Mouse (Mus musculus) urinary bladder, postnatal 25 days (tissue): ENCODE data around the gene Dlg1.

Experiments
- DNase-seq: peaks from one replicate; pipeline ENCODE4 v3.0.0; 2022; ENCODE audit warnings: low spot score

Dlg1 gene

GRCm38 (mm10) chr16:31663379-31664286, at the start of gene Dlg1:
TSS of gene Dlg1 (plus strand) at chr16:31663443.
- DNase-seq = peak; percentile 79

- no peak for DNase-seq
Measured at GRCm38 (mm10) chr16:31616382-31616781, 46.9 kb upstream of the Dlg1 start.

- no peak for DNase-seq
Measured at GRCm38 (mm10) chr16:31617128-31617527, 46.1 kb upstream of the Dlg1 start.

- DNase-seq = peak; percentile 50
Measured at GRCm38 (mm10) chr16:31617823-31618371, 45.3 kb upstream of the Dlg1 start.

- no peak for DNase-seq
Measured at GRCm38 (mm10) chr16:31618671-31619070, 44.6 kb upstream of the Dlg1 start.

- DNase-seq = no peak
Measured at GRCm38 (mm10) chr16:31619675-31620335, 43.4 kb upstream of the Dlg1 start.

- DNase-seq = no peak
Measured at GRCm38 (mm10) chr16:31622356-31622755, 40.9 kb upstream of the Dlg1 start.

- DNase-seq = no peak
Measured at GRCm38 (mm10) chr16:31623136-31623535, 40.1 kb upstream of the Dlg1 start.

GRCm38 (mm10) chr16:31624749-31625148, 38.5 kb upstream of the Dlg1 start:
- DNase-seq = no peak

- no peak for DNase-seq
Measured at GRCm38 (mm10) chr16:31626331-31626730, 36.9 kb upstream of the Dlg1 start.

- DNase-seq = no peak
Measured at GRCm38 (mm10) chr16:31630381-31630780, 32.9 kb upstream of the Dlg1 start.

- no peak for DNase-seq
Measured at GRCm38 (mm10) chr16:31631046-31631445, 32.2 kb upstream of the Dlg1 start.

GRCm38 (mm10) chr16:31634371-31634770, 28.9 kb upstream of the Dlg1 start:
- DNase-seq = no peak

- DNase-seq = peak; percentile 29
Measured at GRCm38 (mm10) chr16:31638393-31638792, 24.9 kb upstream of the Dlg1 start.

- no peak for DNase-seq
Measured at GRCm38 (mm10) chr16:31639946-31640345, 23.3 kb upstream of the Dlg1 start.

- DNase-seq = no peak
Measured at GRCm38 (mm10) chr16:31641776-31642175, 21.5 kb upstream of the Dlg1 start.

GRCm38 (mm10) chr16:31647221-31647620, 16.0 kb upstream of the Dlg1 start:
- DNase-seq = no peak

GRCm38 (mm10) chr16:31650788-31651187, 12.5 kb upstream of the Dlg1 start:
- DNase-seq = no peak

GRCm38 (mm10) chr16:31651541-31651940, 11.7 kb upstream of the Dlg1 start:
- no peak for DNase-seq

- no peak for DNase-seq
Measured at GRCm38 (mm10) chr16:31652115-31652843, 11.0 kb upstream of the Dlg1 start.

- DNase-seq = no peak
Measured at GRCm38 (mm10) chr16:31653616-31654015, 9.6 kb upstream of the Dlg1 start.

- no peak for DNase-seq
Measured at GRCm38 (mm10) chr16:31654021-31654420, 9.2 kb upstream of the Dlg1 start.
